Mouse (Mus musculus): ENCODE results near the gene Dnah2.

- no peak for TF ChIP-seq CTCF (IDR thresholded peaks at IDR 0.05)
- no peak for TF ChIP-seq EP300 (IDR thresholded peaks at IDR 0.05)
These were observed 25.3 kb downstream of the Dnah2 start for GRCm38 (mm10) chr11:69523651-69524050.

Measured in lung, postnatal 0 days (tissue).